Mouse (Mus musculus) heart, postnatal 25 days (tissue): ENCODE data around the gene Tmem251. TPM values are rescaled to one million over a fixed set of nuclear protein-coding genes. Genes with fewer than 3 reads are reported as not detected.

Experiments
- DNase-seq: peaks from one replicate; pipeline ENCODE4 v3.0.0; 2022; ENCODE audit warnings: low spot score
- intact Hi-C: fragments of 180-260 bp; cut with DNase I; formaldehyde crosslinking; loops from one replicate; pipeline ENCODE4 v1.15.1; 2025
- total RNA-seq, 2 experiments: library from RNA; stranded (reverse); gene quantifications; 2 replicates each; pipeline ENCODE4 v1.2.3; 2021

Tmem251 gene
- total RNA-seq, 2 experiments from 2014 or later = 3.3 to 3.9 TPM

DNA sequence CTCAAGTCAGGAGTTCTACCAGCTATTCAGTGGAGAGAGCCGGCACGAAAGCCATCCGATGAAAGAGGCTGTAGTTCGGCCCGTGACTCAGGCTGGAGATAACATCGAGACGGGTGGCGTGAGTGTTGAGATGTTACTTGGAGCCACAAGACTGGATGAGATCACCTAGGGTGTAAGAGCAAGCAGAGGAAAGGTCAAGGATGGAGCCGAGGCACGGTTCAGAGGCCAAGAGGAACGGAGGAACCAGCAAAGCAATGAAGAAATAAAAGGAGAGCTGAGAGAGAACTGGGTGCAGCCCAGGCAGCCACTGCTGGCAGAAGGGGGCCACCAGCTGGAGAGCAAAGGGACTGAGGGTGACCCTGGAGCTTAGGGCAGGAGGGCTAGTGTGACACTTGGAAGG is 35.3 kb upstream of the Tmem251 start:
- no peak for DNase-seq
- intact Hi-C loops = no loop called here

DNA sequence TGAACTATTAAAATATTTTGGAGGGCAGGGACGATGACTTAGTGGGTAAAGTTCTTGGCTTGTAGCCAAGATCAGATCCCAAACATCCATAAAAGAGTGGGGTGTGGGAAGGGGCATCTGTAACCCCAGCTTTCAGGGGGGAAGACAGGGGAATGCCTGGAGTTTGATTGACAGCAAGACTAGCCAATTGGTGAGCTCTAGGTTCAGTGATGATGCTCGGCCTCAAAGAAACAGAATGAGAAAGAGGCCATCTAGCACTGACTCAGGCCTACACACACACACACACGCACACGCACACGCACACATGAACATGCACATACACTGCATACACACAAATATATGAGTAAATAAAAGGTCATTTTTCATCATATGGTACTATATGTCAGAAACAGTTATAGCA is 33.7 kb upstream of the Tmem251 start:
- DNase-seq = no peak
- intact Hi-C loops = no loop called here

DNA sequence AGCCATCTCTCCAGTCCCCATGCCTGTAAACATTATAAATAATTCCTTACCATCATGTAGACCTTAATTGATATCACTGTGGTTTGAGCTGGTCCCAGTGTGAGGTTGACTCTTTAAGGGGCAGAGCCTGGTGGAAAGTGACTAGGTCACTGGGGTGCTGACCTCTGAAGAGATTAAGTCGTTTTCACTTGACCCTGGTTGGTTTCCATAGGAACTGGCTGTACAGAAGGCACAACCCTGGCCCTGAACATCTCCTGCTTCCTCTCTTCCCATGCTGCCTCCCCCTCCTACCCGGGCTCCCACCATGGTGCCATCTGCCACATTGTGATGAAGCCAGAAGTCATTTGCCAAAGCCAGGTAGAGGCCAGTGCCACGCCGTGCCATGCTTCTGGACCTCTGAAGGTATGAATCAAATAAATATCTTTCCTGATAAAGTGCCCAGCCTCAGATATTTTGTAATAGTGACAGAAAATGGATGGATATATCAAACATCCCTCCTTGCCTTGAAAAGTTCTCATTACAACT is 32.6 kb upstream of the Tmem251 start:
- DNase-seq = no peak
- intact Hi-C loops = no loop called here

- DNase-seq = no peak
- intact Hi-C loops = no loop called here
Observed at GRCm38 (mm10) chr12:102713153-102713865, 30.3 kb upstream of the Tmem251 start.

- DNase-seq = no peak
- intact Hi-C loops = no loop called here
Observed at GRCm38 (mm10) chr12:102714116-102714515, 29.4 kb upstream of the Tmem251 start.

- DNase-seq = no peak
- intact Hi-C loops = loop anchor here (5.0 kb wide), 1 partner anchor 193 kb away; no protein-coding TSS in a partner anchor
Observed at GRCm38 (mm10) chr12:102714654-102715395, 28.7 kb upstream of the Tmem251 start.

- intact Hi-C loops = loop anchor here (5.0 kb wide), 1 partner anchor 197 kb away; no protein-coding TSS in a partner anchor
- DNase-seq = no peak
Observed at GRCm38 (mm10) chr12:102719552-102720315, 23.8 kb upstream of the Tmem251 start.

GRCm38 (mm10) chr12:102722451-102722850 is 21.1 kb upstream of the Tmem251 start:
- intact Hi-C loops = no loop called here
- DNase-seq = no peak

DNA sequence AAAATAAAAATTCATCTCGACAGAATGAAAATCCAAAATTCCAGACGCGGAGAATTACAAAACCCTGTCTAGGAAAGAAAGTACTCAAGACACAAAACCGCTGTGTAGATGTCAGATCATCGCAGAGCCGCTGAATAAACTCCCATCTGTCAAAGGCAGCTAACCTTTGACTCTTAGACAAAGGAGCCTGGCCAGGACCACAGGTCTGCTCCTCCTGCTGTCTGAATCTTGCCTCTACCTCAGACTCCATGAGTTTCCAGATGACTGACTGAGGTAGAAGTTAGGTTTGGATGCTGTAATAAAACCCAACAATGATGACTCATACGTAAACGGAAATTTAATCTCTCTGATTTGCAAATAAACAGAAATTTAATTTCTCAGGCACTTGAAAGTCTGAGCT is 20.6 kb upstream of the Tmem251 start:
- no peak for DNase-seq
- intact Hi-C loops = no loop called here

DNA sequence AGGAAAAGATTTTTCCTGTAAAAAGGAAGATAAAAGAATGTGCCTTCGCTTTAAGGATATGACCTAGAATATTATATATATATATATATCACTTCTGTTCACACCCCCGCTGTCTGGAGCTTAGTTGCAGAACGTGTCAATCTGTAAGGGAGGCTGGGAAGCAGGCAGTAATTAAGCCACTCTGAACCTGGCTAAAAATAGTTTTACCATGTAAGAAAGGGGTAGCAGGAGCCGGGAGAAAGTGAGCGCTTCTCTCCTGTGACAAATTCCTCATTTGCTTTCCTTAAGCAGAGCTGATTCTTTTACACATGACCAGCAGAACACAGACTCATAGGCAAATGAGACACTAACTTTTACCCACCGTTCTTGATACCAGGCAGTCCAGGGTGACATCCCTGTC is 19.7 kb upstream of the Tmem251 start:
- no peak for DNase-seq
- intact Hi-C loops = no loop called here

DNA sequence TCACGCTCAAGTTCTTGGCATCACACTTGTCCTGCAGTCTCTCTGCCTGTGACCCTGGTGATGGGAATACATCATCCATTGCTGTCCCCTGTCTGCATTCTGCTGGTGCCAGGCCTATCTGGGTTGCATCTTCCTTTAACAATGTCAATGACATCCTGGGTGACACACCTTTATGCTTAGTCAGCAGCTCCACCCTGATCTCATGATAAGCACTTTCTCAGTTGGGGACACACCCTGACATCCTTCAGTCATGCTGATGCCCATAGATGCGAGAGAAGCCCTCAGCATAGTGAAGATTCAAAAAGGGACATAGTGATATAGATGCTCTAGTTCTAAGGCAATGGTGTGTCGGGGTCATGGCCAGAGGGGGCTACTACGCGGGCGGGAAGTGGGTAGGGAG is 18.4 kb upstream of the Tmem251 start:
- intact Hi-C loops = no loop called here
- DNase-seq = no peak

GRCm38 (mm10) chr12:102725761-102726175 is 17.8 kb upstream of the Tmem251 start:
- no peak for DNase-seq
- intact Hi-C loops = no loop called here

DNA sequence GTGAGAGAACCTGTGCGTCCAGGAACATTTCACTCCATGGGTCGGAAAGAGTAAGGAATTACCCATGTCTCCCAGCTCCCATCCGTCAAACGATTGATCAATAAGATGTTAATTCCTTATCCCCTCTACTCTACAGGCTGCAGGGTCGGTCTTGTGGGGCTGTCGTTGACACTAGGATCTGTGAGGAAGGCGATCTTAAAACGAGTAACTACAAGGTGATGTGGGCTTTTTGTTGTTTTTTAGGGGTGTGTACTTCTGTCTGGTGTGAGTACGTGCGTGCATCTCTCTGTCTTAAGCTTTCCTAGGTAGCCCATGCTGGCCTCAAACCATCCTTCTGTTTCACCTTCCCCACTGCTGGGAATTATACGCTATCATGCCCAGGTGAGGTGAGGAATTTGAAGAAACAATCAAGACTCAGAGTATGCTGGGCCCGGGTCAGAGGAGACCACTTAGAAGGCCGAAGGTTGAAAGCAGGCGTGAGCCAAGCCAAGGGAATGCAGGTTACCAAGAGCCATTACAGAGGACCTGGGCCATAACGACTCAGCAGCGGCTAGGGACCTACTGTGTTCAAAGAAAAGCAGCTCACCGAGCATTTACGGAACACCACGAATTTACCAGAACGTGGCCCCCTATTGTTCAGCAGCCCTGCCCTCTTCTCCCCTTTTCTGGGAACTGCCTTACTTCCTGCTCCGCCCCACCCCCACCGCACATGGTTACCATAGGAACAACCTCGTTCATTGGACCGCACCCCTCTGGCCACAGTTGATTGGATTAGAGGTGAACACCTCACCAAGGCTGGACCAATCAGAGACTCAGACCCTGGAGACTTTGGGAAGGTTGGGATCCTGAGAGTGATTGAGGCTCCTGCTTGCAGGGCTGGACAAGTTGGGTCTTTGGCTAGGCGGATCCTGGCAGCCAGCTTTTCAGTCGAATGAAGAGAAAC is 13.4 kb upstream of the Tmem251 start:
- intact Hi-C loops = no loop called here

GRCm38 (mm10) chr12:102730798-102731619 is 12.6 kb upstream of the Tmem251 start:
- intact Hi-C loops = no loop called here
- DNase-seq = no peak

More for the DNA sequence above, 13.4 kb upstream of the Tmem251 start:
- no peak for DNase-seq

DNA sequence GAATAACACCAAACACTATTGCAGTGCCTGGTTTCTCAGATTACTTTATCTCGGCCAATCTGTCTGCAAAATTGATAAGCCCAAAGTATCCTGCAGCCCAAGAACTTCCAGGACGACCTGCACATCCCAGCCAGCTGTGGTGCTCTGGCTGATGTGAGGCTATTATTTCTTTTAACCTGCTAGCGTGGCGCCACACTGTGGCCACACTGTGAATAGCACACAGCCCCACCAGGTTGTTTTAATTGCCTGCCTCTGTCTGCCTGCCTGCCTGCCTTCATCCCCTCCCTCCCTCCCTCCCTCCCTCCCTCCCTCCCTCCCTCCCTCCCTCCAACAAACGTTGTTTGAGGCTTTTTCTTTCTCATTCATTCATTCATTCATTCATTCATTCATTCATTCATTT is 10.2 kb upstream of the Tmem251 start:
- DNase-seq = no peak
- intact Hi-C loops = loop anchor here (2.0 kb wide), 1 partner anchor 209 kb away; no protein-coding TSS in a partner anchor

- intact Hi-C loops = no loop called here
- no peak for DNase-seq
Observed at GRCm38 (mm10) chr12:102739096-102739495, 4.5 kb upstream of the Tmem251 start.

DNA sequence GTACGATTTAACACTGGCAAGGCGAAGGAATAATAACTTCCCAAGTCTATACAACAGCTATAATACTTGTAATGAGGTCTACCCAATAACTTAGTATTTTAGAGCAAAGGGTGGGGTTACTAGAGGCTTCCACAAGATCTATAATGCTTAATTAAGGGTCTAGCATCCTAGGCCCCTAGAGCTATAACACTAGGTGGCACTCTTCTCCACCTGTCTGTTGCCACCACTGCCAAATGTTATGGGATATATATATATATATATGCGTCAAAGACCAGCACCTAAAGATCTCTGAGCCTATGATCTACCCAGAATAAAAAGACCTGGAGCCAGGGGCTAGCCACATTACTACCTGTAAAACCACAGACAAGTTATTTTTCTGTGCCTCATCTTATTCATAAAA is 3.3 kb upstream of the Tmem251 start:
- no peak for DNase-seq
- intact Hi-C loops = loop anchor here (1.0 to 5.0 kb wide), 2 partner anchors 137 to 325 kb away; partner anchors contain the start of gene Btbd7

GRCm38 (mm10) chr12:102742056-102742455 is 1.5 kb upstream of the Tmem251 start:
- DNase-seq = no peak
- intact Hi-C loops = loop anchor here (2.0 to 5.0 kb wide), 2 partner anchors 15 to 135 kb away; partner anchors contain the start of genes Btbd7, Gm28051, Gon7 and Ubr7
